Comparison of ENCODE assay signal across 1 mouse cellular context in genomic region chr5:139327634-139328020, GRCm38 (mm10).
TF ChIP-seq lines count a peak whose summit lies in the region.

No protein-coding gene starts in this region.

TF ChIP-seq in MEL, 35 proteins besides CTCF, POLR2A, EP300 and RAD21:
- TF ChIP-seq ZC3H11A (IDR thresholded peaks at IDR 0.05; ENCODE audit: low read depth, low read length): no peak
- no peak for TF ChIP-seq UBTF (IDR thresholded peaks at IDR 0.05; ENCODE audit: borderline replicate concordance, insufficient read depth, low read depth, low read length)
- no peak for TF ChIP-seq JUND (IDR thresholded peaks at IDR 0.05; ENCODE audit: low read depth, low read length)
- TF ChIP-seq RCOR1 (IDR thresholded peaks at IDR 0.05; ENCODE audit: low read depth, low read length): no peak
- TF ChIP-seq CHD1 (IDR thresholded peaks at IDR 0.05; ENCODE audit: low read depth, low read length): no peak
- no peak for TF ChIP-seq CHD2 (IDR thresholded peaks at IDR 0.05; ENCODE audit: low read length)
- TF ChIP-seq MXI1 (IDR thresholded peaks at IDR 0.05; ENCODE audit: low read depth, low read length): peak; percentile 31; the same call in 1 of the 2 replicates
TF ChIP-seq in MEL: peak in this region for 1.
